Mouse (Mus musculus) C2C12 (cell line): ENCODE data around the gene Cfl2.
A peak's percentile ranks its signal among the peaks of the same experiment; 100 is the strongest.

Experiments
- CTCF ChIP-seq: IDR thresholded peaks from one replicate; pipeline ENCODE4 v1.5.1; 2011; ENCODE audit not compliant: control insufficient read depth, insufficient read depth, insufficient read length
- FOSL1 ChIP-seq: IDR thresholded peaks from one replicate; pipeline ENCODE4 v1.8.0; 2011; ENCODE audit warnings: mild to moderate bottlenecking, low read length; ENCODE audit not compliant: poor library complexity, insufficient read depth, severe bottlenecking
- MAX ChIP-seq: IDR thresholded peaks from one replicate; pipeline ENCODE4 v1.6.1; 2011; ENCODE audit warnings: mild to moderate bottlenecking, control low read depth
- MYOD1 ChIP-seq: IDR thresholded peaks from one replicate; pipeline ENCODE4 v1.6.1; 2011; ENCODE audit warnings: low read depth; ENCODE audit not compliant: control insufficient read depth, insufficient read length
- USF1 ChIP-seq: IDR thresholded peaks from one replicate; pipeline ENCODE4 v1.6.1; 2011; ENCODE audit warnings: low read depth, mild to moderate bottlenecking, control low read depth, moderate library complexity

DNA sequence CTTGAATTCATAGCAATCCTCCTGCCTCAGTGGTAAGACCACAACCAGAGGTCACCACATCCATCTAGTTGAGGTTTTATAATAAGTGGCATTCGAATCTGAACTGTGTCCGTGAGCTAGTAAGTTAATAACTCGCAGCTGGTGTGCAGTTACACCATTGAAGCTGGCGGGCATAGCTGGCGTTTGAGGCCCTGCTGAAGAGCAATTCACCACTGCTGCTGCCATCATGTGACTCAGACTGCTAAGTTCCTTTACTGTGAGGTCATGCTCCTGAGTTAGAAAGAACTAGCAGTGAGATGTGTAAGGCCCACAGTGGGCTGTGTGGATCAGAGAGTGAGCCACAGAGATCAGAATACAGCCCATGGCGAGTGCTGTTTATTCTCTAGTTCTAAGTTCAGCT, 12.0 kb upstream of the Cfl2 start:
- peak; percentile 69 for TF ChIP-seq MYOD1
- TF ChIP-seq CTCF: no peak
- no peak for TF ChIP-seq FOSL1
- TF ChIP-seq USF1: peak; percentile 95
- TF ChIP-seq MAX: no peak
